Mouse (Mus musculus): Measurements from ENCODE around the gene Tnnt3.

The Tnnt3 gene

GRCm38 (mm10) chr7:142498575-142498974 lies at the start of gene Tnnt3:
Tnnt3 (plus strand) TSS chr7:142498836.
- DNase-seq, result no peak

GRCm38 (mm10) chr7:142449038-142449617 lies 49.5 kb upstream of the Tnnt3 start:
- DNase-seq, result no peak

- DNase-seq, result no peak
These were observed 43.9 kb upstream of the Tnnt3 start for GRCm38 (mm10) chr7:142454706-142455105.

- DNase-seq, result no peak
These were observed 43.4 kb upstream of the Tnnt3 start for GRCm38 (mm10) chr7:142455251-142455650.

GRCm38 (mm10) chr7:142456806-142457205 lies 41.8 kb upstream of the Tnnt3 start:
- no peak for DNase-seq

- DNase-seq, result peak; percentile 63 to 76
These were observed 41.3 kb upstream of the Tnnt3 start for GRCm38 (mm10) chr7:142457227-142457811.

GRCm38 (mm10) chr7:142458026-142458425 lies 40.6 kb upstream of the Tnnt3 start:
- peak in 1 of 2 experiments; percentile 59 for DNase-seq

- no peak for DNase-seq
These were observed 39.8 kb upstream of the Tnnt3 start for GRCm38 (mm10) chr7:142458676-142459298.

- no peak for DNase-seq
These were observed 39.3 kb upstream of the Tnnt3 start for GRCm38 (mm10) chr7:142459299-142459691.

GRCm38 (mm10) chr7:142460636-142461077 lies 38.0 kb upstream of the Tnnt3 start, which contains the start of gene Lsp1:
Lsp1 (plus strand) TSS chr7:142460809.
- no peak for DNase-seq

- no peak for DNase-seq
These were observed 37.2 kb upstream of the Tnnt3 start for GRCm38 (mm10) chr7:142461446-142461845.

- no peak for DNase-seq
These were observed 36.4 kb upstream of the Tnnt3 start for GRCm38 (mm10) chr7:142462190-142462589.

GRCm38 (mm10) chr7:142462594-142463078 lies 36.0 kb upstream of the Tnnt3 start:
- DNase-seq, result no peak

GRCm38 (mm10) chr7:142470171-142470691 lies 28.4 kb upstream of the Tnnt3 start:
- DNase-seq, result peak; percentile 40 to 66

- peak; percentile 85 to 88 for DNase-seq
These were observed 27.7 kb upstream of the Tnnt3 start for GRCm38 (mm10) chr7:142470808-142471413.

GRCm38 (mm10) chr7:142471414-142471861 lies 27.2 kb upstream of the Tnnt3 start:
- peak; percentile 59 to 71 for DNase-seq

- peak in 1 of 2 experiments; percentile 64 for DNase-seq
These were observed 26.6 kb upstream of the Tnnt3 start for GRCm38 (mm10) chr7:142471884-142472570.

GRCm38 (mm10) chr7:142472936-142473335 lies 25.7 kb upstream of the Tnnt3 start:
- no peak for DNase-seq

GRCm38 (mm10) chr7:142473476-142473875 lies 25.2 kb upstream of the Tnnt3 start:
- DNase-seq, result no peak

GRCm38 (mm10) chr7:142474799-142475198 lies 23.8 kb upstream of the Tnnt3 start:
- DNase-seq, result peak; percentile 63 to 76

- DNase-seq, result no peak
These were observed 23.0 kb upstream of the Tnnt3 start for GRCm38 (mm10) chr7:142475641-142476040.

- DNase-seq, result no peak
These were observed 22.4 kb upstream of the Tnnt3 start for GRCm38 (mm10) chr7:142476271-142476670.
